Mouse (Mus musculus) stomach, postnatal 0 days (tissue): Measurements from ENCODE around the gene Mrln. TPM values are rescaled to one million over a fixed set of nuclear protein-coding genes. Genes with fewer than 3 reads are reported as not detected.

ENCODE experiments used
- ATAC-seq: fragments of 200-750 bp; cut with Nextera tagmentation; 2 replicates; pipeline ENCODE4 v1.8.0; 2017; ENCODE audit not compliant: low FRiP score, low TSS enrichment
- DNase-seq: peaks from one replicate; pipeline ENCODE4 v3.0.0-alpha.2; 2016; ENCODE audit warnings: low spot score
- H3K27ac ChIP-seq: fragments of 300-500 bp; sonication (generic); replicated peaks from 2 replicates; pipeline ENCODE4 v1.5.1; 2014; ENCODE audit warnings: mild to moderate bottlenecking, control low read depth
- H3K27me3 ChIP-seq: fragments of 300-500 bp; sonication (generic); 2 replicates; pipeline ENCODE4 v1.6.1; 2014; ENCODE audit warnings: low read length; ENCODE audit not compliant: control insufficient read depth, insufficient read depth
- H3K36me3 ChIP-seq: fragments of 300-500 bp; sonication (generic); 2 replicates; pipeline ENCODE4 v1.6.1; 2014; ENCODE audit warnings: low read length, mixed read lengths; ENCODE audit not compliant: control insufficient read depth, insufficient read depth
- H3K4me1 ChIP-seq: fragments of 300-500 bp; sonication (generic); replicated peaks from 2 replicates; pipeline ENCODE4 v1.6.1; 2014; ENCODE audit warnings: antibody characterized with exemption; ENCODE audit not compliant: control insufficient read depth, insufficient read depth
- H3K4me2 ChIP-seq: fragments of 300-500 bp; sonication (generic); replicated peaks from 2 replicates; pipeline ENCODE4 v1.6.1; 2014; ENCODE audit warnings: low read depth, mild to moderate bottlenecking, control low read depth, moderate library complexity
- H3K4me3 ChIP-seq: fragments of 300-500 bp; sonication (generic); 2 replicates; pipeline ENCODE4 v1.5.1; 2014; ENCODE audit warnings: low read depth, low read length, control low read depth
- H3K9ac ChIP-seq: fragments of 300-500 bp; sonication (generic); 2 replicates; pipeline ENCODE4 v1.6.1; 2014; ENCODE audit warnings: mild to moderate bottlenecking, low read length, control low read depth, mixed read lengths
- H3K9me3 ChIP-seq: fragments of 300-500 bp; sonication (generic); 2 replicates; pipeline ENCODE4 v1.6.1; 2016; ENCODE audit warnings: low read length; ENCODE audit not compliant: control insufficient read depth
- CTCF ChIP-seq: IDR thresholded peaks from 2 replicates; pipeline ENCODE4 v1.5.1; 2016; ENCODE audit warnings: antibody characterized with exemption, low read depth, mild to moderate bottlenecking, moderate library complexity
- EP300 ChIP-seq: optimal IDR thresholded peaks from 2 replicates; pipeline ENCODE3; 2016; ENCODE audit warnings: antibody characterized with exemption
- WGBS: fragments of 180-500 bp; shearing (Covaris S2); extraction: QIAGEN DNeasy Blood & Tissue Kit; methylation state at CpG from one replicate; pipeline ENCODE4 v1.1.7; 2014; 5-methylcytosine and 5-hydroxymethylcytosine counted together
- polyA plus RNA-seq: library from polyadenylated mRNA; unstranded; fragments of >200 nt; fragmentation: Nextera tagmentation; extraction: Ambion mirVana; gene quantifications from 2 replicates; pipeline ENCODE4 v1.2.1, GENCODE M21; 2015

Gene Mrln
- 1.5 and 1.6 TPM in 2 replicates for polyA plus RNA-seq

DNA sequence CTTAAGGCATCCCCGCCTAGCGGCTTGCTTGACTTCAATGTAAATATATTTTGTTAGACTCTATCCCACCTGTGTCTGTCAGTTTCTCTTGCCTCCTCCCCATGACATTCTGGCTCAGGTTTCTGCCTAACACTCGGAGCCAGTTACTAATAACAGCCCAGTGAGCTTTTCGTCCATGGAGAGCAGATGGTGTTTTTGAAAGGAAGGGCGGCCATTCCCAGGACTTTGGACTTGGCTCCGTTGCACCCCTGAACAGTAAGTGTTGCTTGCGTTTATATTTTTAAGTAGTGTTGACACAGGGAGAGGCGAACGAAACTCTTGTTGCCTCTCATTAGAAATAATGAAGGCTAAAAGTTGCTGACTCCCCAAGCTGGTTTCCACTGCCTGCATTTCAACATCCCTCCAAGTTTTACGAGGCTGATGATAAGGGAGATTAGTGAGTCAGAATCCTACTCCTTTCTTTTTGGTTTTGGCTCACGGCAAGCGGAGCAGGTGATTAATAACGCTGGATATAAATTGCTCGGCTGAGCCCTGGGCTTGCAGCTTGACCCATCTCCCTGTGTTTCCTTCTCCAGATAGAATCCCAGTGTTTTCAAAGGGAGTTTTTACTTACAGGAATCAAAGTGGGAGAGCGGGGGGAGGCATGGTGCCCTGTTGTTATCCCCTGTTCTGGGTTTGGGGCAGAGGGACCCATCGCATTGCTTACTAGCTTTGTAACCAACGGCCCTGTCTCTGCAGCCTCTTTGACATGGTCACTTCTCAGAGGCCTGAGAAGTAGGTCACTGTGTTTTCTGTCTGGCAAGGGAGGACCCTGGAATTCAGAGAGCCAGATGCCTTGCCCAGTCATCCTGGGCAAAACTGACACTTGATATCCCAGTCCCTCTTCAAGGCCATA lies at the start of gene Mrln:
TSS of gene Mrln (plus strand) at position 160 of the 895 bp plus-strand sequence.
- ATAC-seq (peak; percentile 83), DNase-seq (peak; percentile 50)
- Histone ChIP-seq H3K27ac (peak within 1 kb of the TSS; percentile 42), H3K27me3 (no peaks in the 10 kb centered on the region), H3K36me3 (no peaks in the 10 kb centered on the region), H3K4me3 (0 out of 2 replicates have a peak within 1 kb of the TSS, but pooled peaks have one; percentile 17), H3K9me3 (no peaks in the 10 kb centered on the region), H3K4me2 (peak within 1 kb of the TSS; percentile 34), H3K9ac (0 out of 2 replicates have a peak within 1 kb of the TSS, but pooled peaks have one; percentile 18), H3K4me1 (peaks cover 6% of the 10 kb centered on the region)
- peak; percentile 61 for TF ChIP-seq EP300
- peak; percentile 20; the same call in 1 of the 2 replicates for TF ChIP-seq CTCF
- WGBS: 19% methylated on average over 17 of the region's 17 CpGs

DNA sequence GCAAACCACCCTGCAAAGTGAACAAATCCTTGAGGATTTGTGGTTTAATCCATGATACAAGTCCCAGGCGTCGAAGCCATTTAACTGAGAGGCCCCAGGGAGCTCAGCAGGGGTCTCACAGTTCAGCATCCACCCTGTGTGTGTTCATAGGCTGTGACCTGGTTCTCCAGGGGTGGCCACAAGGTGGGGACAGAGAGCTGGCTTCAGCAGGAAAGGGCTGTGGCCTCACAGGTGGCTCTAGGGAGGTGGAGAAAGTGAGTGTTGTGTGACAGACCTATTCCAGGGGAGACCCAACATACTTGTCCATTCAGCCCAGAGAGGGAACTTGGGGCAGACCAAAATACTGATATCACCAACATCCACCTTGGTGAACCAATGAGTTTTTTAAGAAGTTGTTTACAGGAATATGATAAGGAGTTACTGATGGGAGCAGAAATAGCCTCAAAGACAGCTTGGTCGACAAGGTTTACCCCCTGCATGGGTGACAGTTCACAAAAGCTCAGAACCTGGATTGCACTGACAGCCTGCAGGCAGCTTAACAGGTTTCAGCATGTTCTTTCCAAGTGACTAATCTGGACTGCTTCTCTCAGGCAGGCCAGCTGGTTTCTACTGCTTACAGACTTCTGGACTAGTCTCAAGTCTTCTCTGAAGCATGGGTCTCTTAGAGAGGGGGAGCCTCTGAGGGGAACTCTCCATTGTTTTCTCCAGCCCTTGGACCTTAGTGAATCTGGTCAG lies 47.9 kb upstream of the Mrln start:
- no peaks in the 10 kb centered on the region for H3K27me3 ChIP-seq
- no peak for DNase-seq
- no peaks in the 10 kb centered on the region for H3K4me1 ChIP-seq
- 0 out of 2 replicates have a peak, but pooled peaks have one; percentile 46 for ATAC-seq
- H3K36me3 ChIP-seq: peaks cover 16% of the 10 kb centered on the region; the same call in 1 of the 2 replicates
- 71% methylated on average over 3 of the region's 3 CpGs for WGBS
- no peaks in the 10 kb centered on the region for H3K9me3 ChIP-seq
- TF ChIP-seq EP300 (no peak), CTCF (peak; percentile 68)
- no peak overlapping the region for H3K4me2 ChIP-seq
- H3K9ac ChIP-seq: no peak overlapping the region
- no peak overlapping the region for H3K4me3 ChIP-seq
- H3K27ac ChIP-seq: no peak overlapping the region

DNA sequence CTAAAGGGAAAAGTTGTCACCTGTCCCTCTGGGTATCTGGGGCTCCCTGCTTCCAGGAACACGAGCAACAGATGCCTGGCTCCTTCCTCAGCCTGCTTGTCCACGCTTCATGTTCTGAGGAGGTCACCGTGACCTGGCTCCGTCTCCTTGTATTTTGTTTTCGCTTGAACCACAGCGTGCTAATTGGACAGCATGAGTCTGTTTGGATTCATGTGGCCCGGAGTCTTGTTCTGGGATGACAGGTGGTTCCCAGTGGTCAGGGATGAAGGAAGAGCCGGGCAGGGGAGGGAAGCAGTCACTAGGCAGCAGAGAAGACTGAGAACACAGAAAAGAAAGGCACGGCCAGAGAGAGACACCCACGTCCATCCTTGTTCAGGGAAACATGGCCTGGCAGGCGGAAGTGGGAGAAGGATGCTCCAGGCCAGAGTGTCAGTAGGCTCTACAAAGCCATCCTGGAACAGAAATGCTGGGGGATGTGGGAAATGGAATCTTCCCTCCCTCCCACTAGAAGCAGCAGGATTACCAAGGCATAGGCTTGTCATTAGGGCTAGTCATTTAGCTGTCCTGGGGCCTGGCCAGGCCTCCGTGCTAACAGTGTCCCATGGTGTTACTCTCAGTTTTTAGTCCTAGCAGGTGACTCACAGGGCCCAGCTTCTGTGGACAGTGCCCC lies 44.7 kb upstream of the Mrln start:
- ATAC-seq (no peak), DNase-seq (no peak)
- H3K27ac ChIP-seq: no peak overlapping the region
- H3K36me3 ChIP-seq: peaks cover 14% of the 10 kb centered on the region; the same call in 1 of the 2 replicates
- WGBS: 76% methylated on average over 12 of the region's 12 CpGs
- H3K27me3 ChIP-seq: no peaks in the 10 kb centered on the region
- no peak overlapping the region for H3K4me3 ChIP-seq
- TF ChIP-seq EP300 (no peak), CTCF (no peak)
- no peak overlapping the region for H3K9ac ChIP-seq
- H3K4me2 ChIP-seq: no peak overlapping the region
- no peaks in the 10 kb centered on the region for H3K9me3 ChIP-seq
- H3K4me1 ChIP-seq: no peaks in the 10 kb centered on the region

DNA sequence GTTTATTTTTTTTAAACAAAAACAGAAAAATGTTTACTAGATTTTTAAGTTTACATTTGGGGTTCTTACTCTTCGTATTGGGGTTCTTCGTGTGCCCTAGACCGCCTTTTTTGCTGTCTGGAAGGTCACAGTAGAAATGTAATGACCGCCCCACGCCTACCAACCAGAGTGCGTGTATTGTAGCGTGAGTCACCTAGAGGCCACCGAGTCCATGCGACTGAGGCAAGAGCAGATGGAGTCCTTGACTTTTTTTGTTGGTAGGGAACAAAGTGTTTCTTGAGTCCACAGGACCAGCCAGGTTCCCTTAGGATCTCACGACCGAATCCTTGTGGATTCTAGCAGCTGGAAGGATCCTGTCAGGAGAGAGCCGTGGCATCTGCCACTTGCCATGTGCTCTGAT lies 43.7 kb upstream of the Mrln start:
- no peak for TF ChIP-seq EP300
- TF ChIP-seq CTCF: no peak
- Histone ChIP-seq H3K4me3 (no peak overlapping the region), H3K27me3 (no peaks in the 10 kb centered on the region), H3K4me2 (no peak overlapping the region), H3K9me3 (no peaks in the 10 kb centered on the region), H3K27ac (no peak overlapping the region), H3K4me1 (no peaks in the 10 kb centered on the region), H3K9ac (no peak overlapping the region), H3K36me3 (peaks cover 6% of the 10 kb centered on the region; the same call in 1 of the 2 replicates)
- ATAC-seq (no peak), DNase-seq (no peak)
- 87% methylated on average over 12 of the region's 12 CpGs for WGBS

DNA sequence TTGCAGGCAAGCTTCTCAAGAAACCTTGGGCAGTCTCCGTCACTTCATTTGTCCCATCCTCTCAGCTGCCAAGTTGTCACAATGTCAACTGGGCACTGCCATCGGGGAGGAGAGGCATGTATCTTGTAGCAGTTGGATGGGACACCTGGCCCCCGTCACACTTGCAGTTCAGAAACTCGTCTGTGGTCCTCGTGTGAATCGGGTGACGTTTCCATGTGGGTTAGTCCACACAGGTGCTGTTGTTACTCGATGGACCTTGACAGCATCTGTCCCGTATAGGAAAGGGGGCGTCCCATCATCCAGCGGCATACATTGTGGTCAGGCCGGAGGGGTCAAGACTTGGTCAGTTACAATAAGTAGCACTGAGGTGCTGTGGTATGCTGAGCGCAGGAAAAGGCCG lies 43.0 kb upstream of the Mrln start:
- DNase-seq: no peak
- Histone ChIP-seq H3K4me2 (no peak overlapping the region), H3K27ac (no peak overlapping the region)

More for the DNA sequence above, 43.0 kb upstream of the Mrln start:
- H3K36me3 ChIP-seq: peaks cover under 1% of the 10 kb centered on the region; the same call in 1 of the 2 replicates
- H3K9me3 ChIP-seq: no peaks in the 10 kb centered on the region
- 90% methylated on average over 14 of the region's 14 CpGs for WGBS
- no peak overlapping the region for H3K4me3 ChIP-seq
- ATAC-seq: no peak
- H3K27me3 ChIP-seq: no peaks in the 10 kb centered on the region
- no peak for TF ChIP-seq EP300
- no peak for TF ChIP-seq CTCF
- no peaks in the 10 kb centered on the region for H3K4me1 ChIP-seq
- H3K9ac ChIP-seq: no peak overlapping the region
